ENCODE assay signal across 7 mouse cellular contexts in genomic region chr6:85373951-85374733, GRCm38 (mm10). TPM values are rescaled to one million over a fixed set of nuclear protein-coding genes. Genes with fewer than 3 reads are reported as not detected.
DNase-seq lines count a peak whose midpoint lies in the region; ATAC-seq and TF ChIP-seq lines count a peak whose summit lies in the region.

TSS of gene Rab11fip5 (minus strand) at chr6:85374634.

- H3K36me3 ChIP-seq in CH12.LX (replicated peaks in 1 of 2; ENCODE audit: control insufficient read depth in 1 of 2, insufficient read depth in 1 of 2, low read length in 1 of 2) = no peaks in the 10 kb centered on the region
- H3K36me3 ChIP-seq in embryonic facial prominence, embryonic 13.5 days = peaks cover 4% of the 10 kb centered on the region; the same call in 1 of the 2 replicates
- H3K36me3 ChIP-seq in heart, embryonic 13.5 days = peaks cover 15% of the 10 kb centered on the region; the same call in 1 of the 2 replicates
- H3K36me3 ChIP-seq in stomach, postnatal 0 days (ENCODE audit: control insufficient read depth, insufficient read depth, low read length) = no peaks in the 10 kb centered on the region

- peaks cover 88% of the 10 kb centered on the region for H3K27me3 ChIP-seq in CH12.LX (replicated peaks)
- no peaks in the 10 kb centered on the region for H3K27me3 ChIP-seq in embryonic facial prominence, embryonic 13.5 days
- H3K27me3 ChIP-seq in heart, embryonic 13.5 days (replicated peaks) = no peaks in the 10 kb centered on the region
- H3K27me3 ChIP-seq in stomach, postnatal 0 days (ENCODE audit: control insufficient read depth, insufficient read depth, low read length) = no peaks in the 10 kb centered on the region

- no peak for TF ChIP-seq POLR2A in CH12.LX (IDR thresholded peaks at IDR 0.05; ENCODE audit: low read depth, low read length)

- no peaks in the 10 kb centered on the region for H3K79me2 ChIP-seq in CH12.LX (replicated peaks; ENCODE audit: control insufficient read depth, extremely low read depth, insufficient read depth, poor library complexity, severe bottlenecking)

- 1% methylated on average over 66 of the region's 80 CpGs for WGBS in embryonic facial prominence, embryonic 13.5 days
- 2% methylated on average over 79 of the region's 80 CpGs for WGBS in heart, embryonic 13.5 days
- WGBS in stomach, postnatal 0 days = 1% methylated on average over 77 of the region's 80 CpGs

- H3K4me3 ChIP-seq in CH12.LX (replicated peaks in 1 of 3; ENCODE audit: low read depth in 2 of 3, low read length in 2 of 3, poor library complexity in 1 of 3) = peak within 1 kb of the TSS; percentile 23 to 57 (median 32)
- peak within 1 kb of the TSS; percentile 81 for H3K4me3 ChIP-seq in embryonic facial prominence, embryonic 13.5 days
- H3K4me3 ChIP-seq in heart, embryonic 13.5 days = peak within 1 kb of the TSS; percentile 94
- H3K4me3 ChIP-seq in stomach, postnatal 0 days (ENCODE audit: low read depth, low read length) = peak within 1 kb of the TSS; percentile 81

- peak; percentile 15 for ATAC-seq in embryonic facial prominence, embryonic 13.5 days (ENCODE audit: insufficient number of reproducible peaks, insufficient read depth, low FRiP score, low TSS enrichment, low read depth)
- no peak for ATAC-seq in heart, embryonic 13.5 days (ENCODE audit: extremely low read depth, insufficient number of reproducible peaks, low FRiP score, low TSS enrichment)
- peak; percentile 17 for ATAC-seq in stomach, postnatal 0 days (ENCODE audit: low FRiP score, low TSS enrichment)

- TF ChIP-seq EP300 in CH12.LX (IDR thresholded peaks at IDR 0.05; ENCODE audit: low read length) = no peak
- no peak for TF ChIP-seq EP300 in stomach, postnatal 0 days (optimal IDR thresholded peaks at IDR 0.05)

- TF ChIP-seq CTCF in CH12.LX (conservative IDR thresholded peaks at IDR 0.05 in 1 of 2, IDR thresholded peaks at IDR 0.05 in 1 of 2; ENCODE audit: low read depth in 2 of 2, low read length in 2 of 2) = no peak
- TF ChIP-seq CTCF in stomach, postnatal 0 days (IDR thresholded peaks at IDR 0.05; ENCODE audit: low read depth) = no peak

- TF ChIP-seq RAD21 in CH12.LX (IDR thresholded peaks at IDR 0.05; ENCODE audit: low read depth, low read length) = no peak

- DNase-seq in CH12.LX (ENCODE audit: extremely low read depth) = no peak
- peak; percentile 12 for DNase-seq in MN1 (ENCODE audit: low spot score)
- DNase-seq in kidney, postnatal 25 days = peak; percentile 49 to 70
- peak; percentile 39 for DNase-seq in lung, postnatal 14 days
- DNase-seq in stomach, postnatal 0 days (ENCODE audit: low spot score) = peak; percentile 47

- dilution Hi-C loops in CH12.LX (cut with MboI; ENCODE audit: extremely low pct_ligation_motif_present, extremely low pct_unique_long_range_greater_than_20kb, low sequenced_read_pairs) = no loop called here

- in situ Hi-C loops in CH12.LX (cut with MboI; ENCODE audit: low pct_ligation_motif_present, low pct_unique_long_range_greater_than_20kb, low sequenced_read_pairs) = no loop called here

- peaks cover 3 to 8% of the 10 kb centered on the region in 2 experiments for H3K4me1 ChIP-seq in CH12.LX (ENCODE audit: control insufficient read depth in 1 of 2, insufficient read depth in 2 of 2)
- H3K4me1 ChIP-seq in embryonic facial prominence, embryonic 13.5 days = peaks cover 37% of the 10 kb centered on the region
- peaks cover 70% of the 10 kb centered on the region for H3K4me1 ChIP-seq in heart, embryonic 13.5 days
- H3K4me1 ChIP-seq in stomach, postnatal 0 days (replicated peaks; ENCODE audit: control insufficient read depth, insufficient read depth) = peaks cover 7% of the 10 kb centered on the region; the same call in 1 of the 2 replicates

- H3K9me3 ChIP-seq in CH12.LX (replicated peaks; ENCODE audit: low read length) = no peaks in the 10 kb centered on the region
- H3K9me3 ChIP-seq in embryonic facial prominence, embryonic 13.5 days = no peaks in the 10 kb centered on the region
- no peaks in the 10 kb centered on the region for H3K9me3 ChIP-seq in heart, embryonic 13.5 days
- H3K9me3 ChIP-seq in stomach, postnatal 0 days (ENCODE audit: control insufficient read depth, low read length) = no peaks in the 10 kb centered on the region

- no peak within 1 kb of the TSS for H3K27ac ChIP-seq in CH12.LX (ENCODE audit: insufficient read depth, low read depth)
- H3K27ac ChIP-seq in embryonic facial prominence, embryonic 13.5 days = peak within 1 kb of the TSS; percentile 53
- H3K27ac ChIP-seq in heart, embryonic 13.5 days (replicated peaks) = peak within 1 kb of the TSS; percentile 96
- peak within 1 kb of the TSS; percentile 77 for H3K27ac ChIP-seq in stomach, postnatal 0 days (replicated peaks)

- no peak within 1 kb of the TSS for H3K9ac ChIP-seq in CH12.LX (ENCODE audit: insufficient read depth, low read depth)
- peak within 1 kb of the TSS; percentile 89 for H3K9ac ChIP-seq in embryonic facial prominence, embryonic 13.5 days
- peak within 1 kb of the TSS; percentile 98 for H3K9ac ChIP-seq in heart, embryonic 13.5 days
- H3K9ac ChIP-seq in stomach, postnatal 0 days (ENCODE audit: low read length) = peak within 1 kb of the TSS; percentile 86

- H3K4me2 ChIP-seq in CH12.LX (ENCODE audit: insufficient read depth, low read depth, poor library complexity, severe bottlenecking) = peak within 1 kb of the TSS; percentile 79
- peak within 1 kb of the TSS; percentile 83 for H3K4me2 ChIP-seq in embryonic facial prominence, embryonic 13.5 days
- H3K4me2 ChIP-seq in heart, embryonic 13.5 days = peak within 1 kb of the TSS; percentile 75
- peak within 1 kb of the TSS; percentile 95 for H3K4me2 ChIP-seq in stomach, postnatal 0 days (replicated peaks; ENCODE audit: low read depth)

TF ChIP-seq in CH12.LX, 34 proteins besides CTCF, POLR2A, EP300 and RAD21:
- TF ChIP-seq ZMIZ1 (IDR thresholded peaks at IDR 0.05; ENCODE audit: low read depth, low read length) = no peak
TF ChIP-seq in CH12.LX: peak in this region for 0.

RNA-seq across cellular contexts. Expression of gene Rab11fip5, which starts in this region (rescaled TPM):
- total RNA-seq in CH12.LX (2012; rRNA removed) = 0.13 and 0.30 TPM in 2 replicates
- 0.11 and 0.13 TPM in 2 replicates for total RNA-seq in CH12.LX (2014; rRNA removed)
- 0.17 TPM in 1 of 2 replicates, not detected in the other for polyA plus RNA-seq in CH12.LX (2012; ENCODE audit: insufficient read length, low read depth)
- polyA plus RNA-seq in embryonic facial prominence, embryonic 13.5 days (2015; fragmentation: Nextera tagmentation; extraction: Ambion mirVana) = 13.6 and 14.7 TPM in 2 replicates
- polyA plus RNA-seq in heart, embryonic 13.5 days (2015; fragmentation: Nextera tagmentation; extraction: Ambion mirVana) = 38.7 and 45.2 TPM in 2 replicates
- 7.6 and 8.3 TPM in 2 replicates for polyA plus RNA-seq in stomach, postnatal 0 days (2015; fragmentation: Nextera tagmentation; extraction: Ambion mirVana)

Comparison
In these comparisons a context has a peak if more than half of its experiments do, and no peak if none do; other contexts are left out.
1. H3K4me3 ChIP-seq: peak in every context shown above with its lines; median percentile 94 in heart, embryonic 13.5 days; 81 in embryonic facial prominence, embryonic 13.5 days; 81 in stomach, postnatal 0 days; 32 in CH12.LX.